Mouse (Mus musculus): Measurements from ENCODE around the gene Zfp692. TPM values are rescaled to one million over a fixed set of nuclear protein-coding genes. Genes with fewer than 3 reads are reported as not detected.

The Zfp692 gene
- polyA plus RNA-seq, 1 experiment from 2014 or later, result 19.2 TPM

DNA sequence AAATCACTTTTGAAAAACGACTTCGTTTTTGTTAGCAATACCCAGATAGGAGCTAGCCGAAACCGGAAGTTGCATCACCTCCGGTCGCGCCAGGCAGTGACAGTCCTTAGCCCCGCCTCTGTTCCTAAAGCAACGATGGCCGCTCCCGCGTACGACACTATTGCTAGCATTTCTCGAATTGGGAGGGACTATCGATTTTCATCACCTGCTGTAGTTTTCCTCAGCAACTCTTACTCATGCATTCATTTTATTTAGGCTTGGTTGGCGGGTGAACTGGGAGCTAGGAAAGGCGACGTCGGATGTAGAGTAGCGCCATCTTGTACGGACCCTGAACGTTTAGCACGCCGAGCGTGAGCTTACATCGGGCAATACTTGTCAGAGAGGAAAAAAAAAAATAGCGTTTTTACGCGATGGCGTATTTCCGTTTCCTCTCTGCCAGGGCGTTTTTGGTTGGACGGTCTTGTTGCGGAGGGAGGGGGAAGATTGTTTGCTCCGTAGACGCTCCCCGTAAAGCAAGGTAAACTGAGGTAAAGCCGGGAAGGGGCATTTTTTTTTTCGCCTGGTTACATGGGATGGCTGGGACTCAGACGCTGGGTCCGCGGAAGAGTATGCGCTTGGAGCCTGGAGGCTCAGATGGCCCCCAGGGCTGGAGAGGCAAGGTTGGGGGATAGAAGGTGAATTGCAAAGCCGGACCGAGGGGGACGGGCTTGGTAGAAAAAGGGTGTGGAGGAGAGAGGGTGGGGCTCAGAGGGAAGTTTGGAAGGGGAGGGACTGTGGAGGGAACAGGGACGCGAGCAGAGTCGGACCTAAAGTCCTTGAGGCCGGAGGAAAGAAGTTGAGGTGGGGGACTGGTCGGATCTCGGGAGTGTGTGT lies 23.6 kb downstream of the Zfp692 start, which contains the start of the genes Zfp672 and Sh3bp5l:
Zfp672 (minus strand) TSS at position 64 of the 873 bp plus-strand sequence.
Sh3bp5l (plus strand) TSS at position 449 of the 873 bp plus-strand sequence.
- peak within 1 kb of the TSS; percentile 64 for H3K27ac ChIP-seq (ENCODE audit: low read depth, low read length)
- peaks cover 20% of the 10 kb centered on the region for H3K4me1 ChIP-seq (replicated peaks; ENCODE audit: control insufficient read depth, insufficient read depth, low read length)
- peaks cover 14% of the 10 kb centered on the region for H3K36me3 ChIP-seq (ENCODE audit: control insufficient read depth, insufficient read depth, low read length)
- H3K9ac ChIP-seq (ENCODE audit: low read depth, low read length), result peak within 1 kb of the TSS; percentile 81
- peak within 1 kb of the TSS; percentile 93 for H3K4me2 ChIP-seq
- DNase-seq (ENCODE audit: low spot score) (peak; percentile 88), ATAC-seq (replicated peaks; ENCODE audit: low FRiP score) (peak; percentile 94)
- no peaks in the 10 kb centered on the region for H3K9me3 ChIP-seq (ENCODE audit: control insufficient read depth, low read length)
- under 1% methylated on average over 52 of the region's 52 CpGs for WGBS
- H3K4me3 ChIP-seq (ENCODE audit: low read depth, low read length), result peak within 1 kb of the TSS; percentile 76
- H3K27me3 ChIP-seq (replicated peaks; ENCODE audit: control insufficient read depth, insufficient read depth, low read length), result no peaks in the 10 kb centered on the region

- Histone ChIP-seq H3K27ac (ENCODE audit: low read depth, low read length) (peak overlapping the region; percentile 64), H3K9me3 (ENCODE audit: control insufficient read depth, low read length) (no peaks in the 10 kb centered on the region), H3K4me3 (ENCODE audit: low read depth, low read length) (peak overlapping the region; percentile 76), H3K4me1 (replicated peaks; ENCODE audit: control insufficient read depth, insufficient read depth, low read length) (peaks cover 20% of the 10 kb centered on the region), H3K4me2 (peak overlapping the region; percentile 93), H3K36me3 (ENCODE audit: control insufficient read depth, insufficient read depth, low read length) (peaks cover 14% of the 10 kb centered on the region), H3K27me3 (replicated peaks; ENCODE audit: control insufficient read depth, insufficient read depth, low read length) (no peaks in the 10 kb centered on the region), H3K9ac (ENCODE audit: low read depth, low read length) (peak overlapping the region; percentile 81)
- ATAC-seq (replicated peaks; ENCODE audit: low FRiP score) (peak; percentile 11; the same call in 1 of the 2 replicates), DNase-seq (ENCODE audit: low spot score) (no peak)
- WGBS, result 9% methylated on average over 10 of the region's 10 CpGs
These were observed 24.3 kb downstream of the Zfp692 start for GRCm38 (mm10) chr11:58331149-58331495.

GRCm38 (mm10) chr11:58331546-58331945 lies 24.7 kb downstream of the Zfp692 start:
- DNase-seq (ENCODE audit: low spot score) (no peak), ATAC-seq (replicated peaks; ENCODE audit: low FRiP score) (no peak)
- Histone ChIP-seq H3K4me2 (peak overlapping the region; percentile 93), H3K4me1 (replicated peaks; ENCODE audit: control insufficient read depth, insufficient read depth, low read length) (peaks cover 20% of the 10 kb centered on the region), H3K9me3 (ENCODE audit: control insufficient read depth, low read length) (no peaks in the 10 kb centered on the region), H3K27me3 (replicated peaks; ENCODE audit: control insufficient read depth, insufficient read depth, low read length) (no peaks in the 10 kb centered on the region), H3K9ac (ENCODE audit: low read depth, low read length) (peak overlapping the region; percentile 81), H3K4me3 (ENCODE audit: low read depth, low read length) (peak overlapping the region; percentile 76), H3K36me3 (ENCODE audit: control insufficient read depth, insufficient read depth, low read length) (peaks cover 13% of the 10 kb centered on the region), H3K27ac (ENCODE audit: low read depth, low read length) (no peak overlapping the region)
- 80% methylated on average over 6 of the region's 6 CpGs for WGBS

- DNase-seq (ENCODE audit: low spot score) (no peak), ATAC-seq (replicated peaks; ENCODE audit: low FRiP score) (no peak)
- H3K4me2 ChIP-seq, result no peak overlapping the region
- H3K9ac ChIP-seq (ENCODE audit: low read depth, low read length), result no peak overlapping the region
- H3K4me1 ChIP-seq (replicated peaks; ENCODE audit: control insufficient read depth, insufficient read depth, low read length), result peaks cover 11% of the 10 kb centered on the region
- no peaks in the 10 kb centered on the region for H3K27me3 ChIP-seq (replicated peaks; ENCODE audit: control insufficient read depth, insufficient read depth, low read length)
- H3K27ac ChIP-seq (ENCODE audit: low read depth, low read length), result no peak overlapping the region
- WGBS, result 86% methylated on average over 3 of the region's 3 CpGs
- H3K4me3 ChIP-seq (ENCODE audit: low read depth, low read length), result no peak overlapping the region
- no peaks in the 10 kb centered on the region for H3K9me3 ChIP-seq (ENCODE audit: control insufficient read depth, low read length)
- peaks cover 11% of the 10 kb centered on the region for H3K36me3 ChIP-seq (ENCODE audit: control insufficient read depth, insufficient read depth, low read length)
These were observed 27.9 kb downstream of the Zfp692 start for GRCm38 (mm10) chr11:58334746-58335145.

DNA sequence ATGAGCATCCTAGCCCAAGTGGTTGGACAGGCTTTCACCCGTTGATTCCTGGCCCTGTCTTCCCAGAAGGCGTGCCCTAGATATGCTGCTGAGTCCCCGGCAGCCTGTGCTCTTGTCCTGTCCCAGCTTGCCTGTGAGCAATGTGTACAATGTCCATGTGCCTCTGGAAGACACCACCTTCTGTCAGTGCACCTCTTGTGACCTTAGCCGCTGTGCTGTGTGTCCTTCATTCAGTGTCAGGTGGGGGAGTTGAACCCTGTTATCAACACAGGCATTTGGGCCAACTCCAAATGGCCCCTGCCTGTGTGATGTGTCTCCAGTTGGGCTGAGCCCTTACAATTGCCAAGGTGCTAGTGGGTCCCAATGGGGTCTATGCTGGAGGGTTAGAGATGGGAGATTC lies 39.9 kb downstream of the Zfp692 start:
- H3K27ac ChIP-seq (ENCODE audit: low read depth, low read length), result no peak overlapping the region
- 82% methylated on average over 4 of the region's 4 CpGs for WGBS
- H3K36me3 ChIP-seq (ENCODE audit: control insufficient read depth, insufficient read depth, low read length), result peaks cover 25% of the 10 kb centered on the region

DNA sequence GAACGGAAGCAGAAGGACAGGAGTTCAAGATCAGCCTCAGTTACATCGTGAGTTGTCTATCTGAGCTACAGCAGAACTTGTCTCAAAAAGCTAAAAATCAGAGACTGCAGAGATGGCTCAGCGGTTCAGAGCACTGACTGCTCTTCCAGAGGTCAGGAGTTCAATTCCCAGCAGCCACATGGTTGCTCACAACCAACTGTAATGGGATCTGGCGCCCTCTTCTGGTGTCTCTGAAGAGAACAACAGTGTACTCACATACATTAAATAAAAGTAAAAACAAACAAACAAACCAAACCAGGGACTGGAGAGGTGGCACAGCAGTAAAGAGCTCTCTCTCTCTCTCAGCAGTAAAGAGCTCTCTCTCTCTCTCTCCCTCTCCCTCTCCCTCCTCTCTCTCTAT lies 43.8 kb downstream of the Zfp692 start:
- Histone ChIP-seq H3K4me3 (ENCODE audit: low read depth, low read length) (no peak overlapping the region), H3K9ac (ENCODE audit: low read depth, low read length) (no peak overlapping the region), H3K4me2 (0 out of 2 replicates have a peak overlapping the region, but pooled peaks have one; percentile 18), H3K27me3 (replicated peaks; ENCODE audit: control insufficient read depth, insufficient read depth, low read length) (no peaks in the 10 kb centered on the region), H3K27ac (ENCODE audit: low read depth, low read length) (peak overlapping the region; percentile 62), H3K9me3 (ENCODE audit: control insufficient read depth, low read length) (no peaks in the 10 kb centered on the region), H3K4me1 (replicated peaks; ENCODE audit: control insufficient read depth, insufficient read depth, low read length) (peaks cover 23% of the 10 kb centered on the region), H3K36me3 (ENCODE audit: control insufficient read depth, insufficient read depth, low read length) (peaks cover 12% of the 10 kb centered on the region; the same call in 1 of the 2 replicates)
- 70% methylated on average over 4 of the region's 4 CpGs for WGBS
- DNase-seq (ENCODE audit: low spot score) (no peak), ATAC-seq (replicated peaks; ENCODE audit: low FRiP score) (no peak)

More for the DNA sequence above, 39.9 kb downstream of the Zfp692 start:
- H3K9ac ChIP-seq (ENCODE audit: low read depth, low read length), result no peak overlapping the region
- DNase-seq (ENCODE audit: low spot score), result no peak
- no peaks in the 10 kb centered on the region for H3K9me3 ChIP-seq (ENCODE audit: control insufficient read depth, low read length)
- H3K27me3 ChIP-seq (replicated peaks; ENCODE audit: control insufficient read depth, insufficient read depth, low read length), result no peaks in the 10 kb centered on the region
- no peak overlapping the region for H3K4me3 ChIP-seq (ENCODE audit: low read depth, low read length)
- H3K4me1 ChIP-seq (replicated peaks; ENCODE audit: control insufficient read depth, insufficient read depth, low read length), result peaks cover 8% of the 10 kb centered on the region
- no peak for ATAC-seq (replicated peaks; ENCODE audit: low FRiP score)
- no peak overlapping the region for H3K4me2 ChIP-seq

GRCm38 (mm10) chr11:58351179-58351578 lies 44.3 kb downstream of the Zfp692 start:
- H3K9ac ChIP-seq (ENCODE audit: low read depth, low read length), result no peak overlapping the region
- 63% methylated on average over 5 of the region's 5 CpGs for WGBS
- H3K27me3 ChIP-seq (replicated peaks; ENCODE audit: control insufficient read depth, insufficient read depth, low read length), result no peaks in the 10 kb centered on the region
- H3K36me3 ChIP-seq (ENCODE audit: control insufficient read depth, insufficient read depth, low read length), result peaks cover 10% of the 10 kb centered on the region; the same call in 1 of the 2 replicates
- ATAC-seq (replicated peaks; ENCODE audit: low FRiP score) (peak; percentile 61), DNase-seq (ENCODE audit: low spot score) (no peak)
- no peaks in the 10 kb centered on the region for H3K9me3 ChIP-seq (ENCODE audit: control insufficient read depth, low read length)
- 0 out of 2 replicates have a peak overlapping the region, but pooled peaks have one; percentile 18 for H3K4me2 ChIP-seq
- no peak overlapping the region for H3K4me3 ChIP-seq (ENCODE audit: low read depth, low read length)
- peaks cover 23% of the 10 kb centered on the region for H3K4me1 ChIP-seq (replicated peaks; ENCODE audit: control insufficient read depth, insufficient read depth, low read length)
- H3K27ac ChIP-seq (ENCODE audit: low read depth, low read length), result peak overlapping the region; percentile 66

- ATAC-seq (replicated peaks; ENCODE audit: low FRiP score) (peak; percentile 95), DNase-seq (ENCODE audit: low spot score) (peak; percentile 47)
- Histone ChIP-seq H3K9me3 (ENCODE audit: control insufficient read depth, low read length) (no peaks in the 10 kb centered on the region), H3K27ac (ENCODE audit: low read depth, low read length) (peak overlapping the region; percentile 93), H3K4me2 (peak overlapping the region; percentile 54), H3K36me3 (ENCODE audit: control insufficient read depth, insufficient read depth, low read length) (peaks cover 2% of the 10 kb centered on the region; the same call in 1 of the 2 replicates), H3K4me1 (replicated peaks; ENCODE audit: control insufficient read depth, insufficient read depth, low read length) (peaks cover 23% of the 10 kb centered on the region), H3K4me3 (ENCODE audit: low read depth, low read length) (no peak overlapping the region), H3K9ac (ENCODE audit: low read depth, low read length) (peak overlapping the region; percentile 47), H3K27me3 (replicated peaks; ENCODE audit: control insufficient read depth, insufficient read depth, low read length) (no peaks in the 10 kb centered on the region)
- WGBS, result 16% methylated on average over 7 of the region's 7 CpGs
These were observed 46.0 kb downstream of the Zfp692 start for GRCm38 (mm10) chr11:58352681-58353548.

All from liver, embryonic 11.5 days (tissue).